Mouse (Mus musculus): ENCODE measurements at regions not wholly inside any gene's neighbourhood (a gene's known extent, or its start where the extent isn't known, plus 50 kb on each side); places are given as distances from the start of the nearest gene placed in this dataset.

- ATAC-seq (ENCODE audit: insufficient number of reproducible peaks, low FRiP score, low TSS enrichment) = no peak
Observed at GRCm38 (mm10) chr3:50813760-50814400, 370.5 kb upstream of the Slc7a11 start.

DNA sequence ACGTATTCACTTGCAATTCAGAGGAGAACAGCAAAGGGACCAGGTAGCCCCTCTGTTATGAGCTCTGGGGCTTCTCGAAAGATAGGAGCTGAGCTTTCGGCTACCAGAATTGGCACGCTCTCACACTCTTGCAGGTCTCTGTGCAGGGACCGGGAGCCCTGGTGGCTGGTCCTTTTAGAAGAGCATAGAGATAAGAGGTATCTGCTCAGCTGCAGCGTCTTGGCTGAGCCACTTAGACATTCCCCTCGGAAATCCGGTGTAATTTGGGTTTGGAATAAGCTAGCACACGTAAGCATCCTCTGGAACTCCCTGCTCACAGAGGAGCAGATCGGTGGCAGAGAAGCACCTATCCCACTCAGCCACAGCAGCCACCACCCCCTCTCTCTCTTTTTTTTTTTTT, 372.3 kb upstream of the Slc7a11 start:
- ATAC-seq (ENCODE audit: insufficient number of reproducible peaks, low FRiP score, low TSS enrichment) = peak; percentile 51

DNA sequence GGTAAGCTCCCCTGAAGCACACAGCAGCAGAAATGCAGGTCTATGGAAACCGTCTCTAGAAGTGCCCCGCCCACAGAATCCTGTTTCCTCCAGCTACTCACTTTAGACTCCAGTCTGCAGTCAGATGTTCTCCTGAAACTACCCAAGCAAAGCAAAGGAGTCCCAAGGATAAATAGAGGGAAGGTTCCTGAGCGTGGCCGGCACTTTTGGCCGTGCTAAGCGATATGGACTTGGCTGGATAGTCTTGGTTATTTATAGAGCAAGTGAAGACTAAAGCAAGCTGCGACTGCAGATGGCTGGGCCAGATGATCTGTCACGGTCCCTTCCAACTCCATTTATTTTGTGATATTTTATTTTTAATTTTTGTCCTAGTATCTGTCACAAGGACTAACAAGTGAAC, 373.1 kb upstream of the Slc7a11 start:
- peak; percentile 80 for ATAC-seq (ENCODE audit: insufficient number of reproducible peaks, low FRiP score, low TSS enrichment)

DNA sequence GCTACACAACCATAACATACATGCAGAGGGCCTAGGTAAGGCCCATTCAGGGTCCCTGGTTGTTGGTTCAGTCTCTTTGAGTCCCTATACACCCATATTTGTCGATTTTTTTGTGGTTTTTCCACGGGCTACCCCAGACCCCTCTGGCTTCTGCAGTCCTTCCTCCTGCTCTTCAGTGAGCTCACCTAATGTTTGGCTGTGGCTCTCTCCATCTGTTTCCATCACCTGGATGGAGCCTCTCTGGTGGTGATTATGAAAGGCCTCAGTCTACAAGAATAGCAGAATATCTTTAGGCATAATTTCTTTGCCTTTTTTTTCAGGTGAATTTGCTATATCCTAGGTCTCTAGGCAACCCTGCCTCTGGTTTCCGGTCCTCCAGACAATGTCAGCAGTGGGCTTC, 373.9 kb upstream of the Slc7a11 start:
- ATAC-seq (ENCODE audit: insufficient number of reproducible peaks, low FRiP score, low TSS enrichment) = peak; percentile 60

DNA sequence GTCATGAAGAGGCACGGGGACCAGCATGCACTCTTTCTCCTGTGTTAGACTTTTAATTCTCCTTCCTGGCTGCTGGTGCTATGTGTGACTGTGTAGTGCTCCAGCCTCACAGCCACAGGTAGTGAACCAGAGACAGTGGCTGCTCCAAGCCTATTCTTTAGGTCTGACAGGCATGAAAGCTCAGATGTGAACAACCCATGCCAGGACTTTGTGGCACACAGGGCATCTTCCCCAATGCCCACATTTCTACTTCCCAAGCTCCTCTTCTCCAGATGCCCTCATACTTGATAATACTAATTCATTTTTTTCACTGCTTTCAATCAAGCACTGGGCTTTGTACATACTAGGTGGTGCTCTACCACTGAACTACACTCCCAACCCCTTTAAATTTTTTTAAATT, 377.4 kb upstream of the Slc7a11 start:
- no peak for ATAC-seq (ENCODE audit: insufficient number of reproducible peaks, low FRiP score, low TSS enrichment)

GRCm38 (mm10) chr3:50825534-50826423, 382.4 kb upstream of the Slc7a11 start:
- ATAC-seq (ENCODE audit: insufficient number of reproducible peaks, low FRiP score, low TSS enrichment) = no peak

DNA sequence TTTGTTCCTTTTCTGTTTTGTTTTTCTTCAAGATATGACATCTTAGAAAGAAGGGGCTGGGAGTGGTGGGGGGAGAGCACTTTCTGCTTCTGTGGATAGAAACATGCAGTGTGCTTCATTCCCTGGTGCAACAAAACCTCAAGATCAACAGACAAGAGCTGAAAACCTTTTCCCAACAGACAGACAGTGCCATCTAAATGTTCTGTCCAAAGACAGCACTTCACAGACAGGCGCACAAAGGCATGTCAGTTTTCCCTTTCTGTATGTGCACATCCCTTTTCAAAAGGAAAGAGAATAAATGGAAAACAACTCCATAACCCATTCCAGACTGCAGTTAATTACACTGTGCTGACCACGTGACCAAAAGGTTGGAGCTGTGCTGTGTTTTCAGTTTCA, 383.0 kb upstream of the Slc7a11 start:
- ATAC-seq (ENCODE audit: insufficient number of reproducible peaks, low FRiP score, low TSS enrichment) = no peak

DNA sequence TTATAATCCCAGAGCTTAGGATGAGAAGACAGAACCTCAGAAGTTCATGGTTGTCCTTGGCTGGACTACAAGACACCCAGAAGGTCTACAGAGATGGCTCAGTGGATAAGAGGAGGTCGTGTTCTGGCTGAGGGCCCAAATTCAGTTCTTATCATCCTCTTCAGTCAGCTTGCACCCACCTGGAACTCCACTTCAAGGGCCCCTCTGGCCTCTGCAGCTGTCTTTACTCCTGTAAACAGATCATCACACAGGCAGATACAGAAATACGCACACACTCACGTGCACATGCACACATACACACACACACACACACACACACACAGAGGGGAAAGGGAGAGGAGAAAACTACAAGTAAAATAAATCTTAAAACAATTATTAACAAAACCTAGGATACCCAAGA, 385.8 kb upstream of the Slc7a11 start:
- ATAC-seq (ENCODE audit: insufficient number of reproducible peaks, low FRiP score, low TSS enrichment) = no peak

GRCm38 (mm10) chr3:50830446-50830845, 387.0 kb upstream of the Slc7a11 start:
- ATAC-seq (ENCODE audit: insufficient number of reproducible peaks, low FRiP score, low TSS enrichment) = no peak

GRCm38 (mm10) chr3:50830926-50831325, 387.5 kb upstream of the Slc7a11 start:
- ATAC-seq (ENCODE audit: insufficient number of reproducible peaks, low FRiP score, low TSS enrichment) = no peak

DNA sequence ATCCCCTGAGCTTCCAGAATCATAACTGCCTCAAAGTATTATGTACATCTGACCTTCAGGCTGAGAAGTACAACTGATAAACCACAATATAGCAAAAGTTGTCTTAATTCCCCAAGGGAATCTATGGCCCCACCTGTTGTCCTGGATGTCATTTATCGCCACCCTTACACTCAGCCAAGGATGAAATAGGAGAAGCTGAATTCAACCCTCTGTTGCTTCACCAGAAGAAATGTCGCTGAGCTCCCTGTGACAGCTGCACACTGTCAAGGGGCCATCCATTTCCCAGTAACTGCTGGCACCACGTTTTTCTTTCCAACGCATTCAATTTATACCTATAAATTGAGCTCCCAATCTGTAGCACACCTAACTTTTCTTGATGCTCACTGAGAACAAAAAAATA, 382.0 kb upstream of the Noct start:
- ATAC-seq (ENCODE audit: insufficient number of reproducible peaks, low FRiP score, low TSS enrichment) = no peak

- no peak for ATAC-seq (ENCODE audit: insufficient number of reproducible peaks, low FRiP score, low TSS enrichment)
Observed at GRCm38 (mm10) chr3:50844835-50845301, 379.4 kb upstream of the Noct start.

GRCm38 (mm10) chr3:50845311-50845710, 378.9 kb upstream of the Noct start:
- ATAC-seq (ENCODE audit: insufficient number of reproducible peaks, low FRiP score, low TSS enrichment) = no peak

GRCm38 (mm10) chr3:50848528-50848927, 375.7 kb upstream of the Noct start:
- no peak for ATAC-seq (ENCODE audit: insufficient number of reproducible peaks, low FRiP score, low TSS enrichment)

DNA sequence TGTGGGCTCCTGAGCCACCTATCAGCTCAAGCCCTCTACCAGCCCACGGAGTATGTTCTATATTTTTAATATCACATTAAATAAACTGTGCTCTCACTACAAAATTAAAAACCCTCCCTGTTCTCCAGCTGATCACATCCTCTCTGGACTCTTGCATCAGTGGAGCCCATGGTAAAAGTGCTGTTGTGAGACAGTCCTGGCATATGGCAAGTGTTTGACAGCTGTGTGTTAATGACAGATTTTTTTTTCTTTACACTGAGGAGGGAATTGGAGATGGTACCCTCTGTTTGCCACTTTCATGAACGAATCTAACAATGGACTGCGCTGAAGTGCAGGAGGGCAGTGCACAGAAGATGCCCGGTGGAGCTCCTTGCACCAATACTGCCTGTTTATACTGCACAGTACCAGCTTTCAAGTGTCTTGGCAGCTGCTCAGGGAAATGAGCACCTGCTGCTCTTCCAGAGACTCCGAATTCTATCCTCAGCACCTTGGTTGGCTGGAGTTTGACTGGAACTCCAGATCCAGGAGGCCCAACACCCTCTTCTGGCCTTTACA, 373.1 kb upstream of the Noct start:
- ATAC-seq (ENCODE audit: insufficient number of reproducible peaks, low FRiP score, low TSS enrichment) = no peak

DNA sequence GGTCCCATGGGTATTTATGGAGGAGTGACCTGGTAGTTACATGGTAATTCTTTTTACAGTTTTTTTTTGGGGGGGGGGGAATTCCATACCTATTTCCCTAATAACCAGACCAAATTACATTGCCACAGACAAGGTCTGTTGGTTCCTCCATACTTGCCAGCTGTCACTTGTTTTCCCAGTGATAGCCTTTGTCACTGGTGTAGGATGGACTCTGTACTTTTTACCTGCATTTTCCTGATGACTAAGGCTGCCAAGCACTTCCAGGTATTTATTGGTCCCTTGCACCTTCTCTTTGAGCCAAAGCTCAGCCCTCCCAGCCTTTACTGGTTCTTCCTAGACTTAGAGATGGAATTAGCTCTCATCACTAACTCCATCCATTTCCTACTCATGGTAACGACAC, 357.1 kb upstream of the Noct start:
- ATAC-seq (ENCODE audit: insufficient number of reproducible peaks, low FRiP score, low TSS enrichment) = no peak

DNA sequence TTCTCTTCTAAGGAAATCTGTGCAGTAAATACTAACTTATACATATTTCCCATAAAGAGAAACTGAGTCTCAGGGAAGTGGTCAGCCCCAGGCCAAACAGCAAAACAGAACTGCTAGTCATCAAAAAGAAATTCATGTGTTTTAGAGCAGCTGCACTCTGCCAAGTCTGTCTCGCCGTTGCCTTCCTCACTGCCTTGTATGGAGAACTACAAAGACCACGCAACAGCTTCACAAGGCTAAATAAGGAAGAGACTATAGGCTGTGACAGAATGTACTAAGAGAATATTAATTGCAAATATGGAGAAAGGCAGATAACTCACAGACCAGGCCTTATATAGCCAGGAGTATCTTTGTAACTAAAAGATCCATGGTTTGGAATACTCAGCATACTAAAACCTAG, 355.0 kb upstream of the Noct start:
- ATAC-seq (ENCODE audit: insufficient number of reproducible peaks, low FRiP score, low TSS enrichment) = no peak

DNA sequence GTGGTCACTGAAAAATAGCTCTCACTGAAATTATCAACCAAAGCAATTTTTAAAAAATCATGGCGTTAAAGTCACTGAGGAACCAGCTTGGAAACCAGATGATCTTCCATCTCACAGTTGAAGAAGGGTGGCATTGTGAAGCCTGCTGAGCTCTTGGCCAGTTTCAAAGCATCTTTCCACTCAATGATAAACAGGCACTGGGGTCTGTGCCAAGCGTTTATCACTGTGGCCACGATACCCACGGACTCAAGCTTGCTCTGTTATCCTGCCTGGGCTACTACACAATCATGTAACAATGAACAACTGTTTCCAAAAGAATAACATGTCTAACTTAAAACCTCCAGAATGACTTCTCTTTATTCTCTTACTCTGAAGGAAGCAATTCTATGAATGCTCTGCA, 345.2 kb upstream of the Noct start:
- no peak for ATAC-seq (ENCODE audit: insufficient number of reproducible peaks, low FRiP score, low TSS enrichment)

DNA sequence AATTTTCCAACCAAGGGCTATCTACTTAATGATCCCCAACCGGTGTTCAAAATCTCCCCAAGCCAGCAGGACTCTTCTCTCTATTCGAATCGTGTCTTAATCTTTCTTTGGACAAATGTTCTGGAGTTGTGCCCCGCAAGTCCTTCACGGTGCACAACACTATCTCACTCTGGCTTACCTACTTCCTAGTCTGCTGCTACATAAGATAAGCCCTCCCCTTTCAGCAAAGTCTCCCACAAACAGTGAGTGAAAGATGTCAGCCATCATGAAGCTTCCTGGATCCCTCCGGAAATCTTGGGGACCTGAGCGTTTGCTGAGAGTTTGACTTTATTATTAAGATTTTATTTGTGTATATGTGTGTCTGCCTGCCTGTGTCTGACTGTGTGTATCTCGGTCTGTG, 344.7 kb upstream of the Noct start:
- no peak for ATAC-seq (ENCODE audit: insufficient number of reproducible peaks, low FRiP score, low TSS enrichment)

- no peak for ATAC-seq (ENCODE audit: insufficient number of reproducible peaks, low FRiP score, low TSS enrichment)
Observed at GRCm38 (mm10) chr3:50881437-50882248, 342.6 kb upstream of the Noct start.
